Mouse (Mus musculus) lung, embryonic 16.5 days (tissue): Measurements from ENCODE around the gene Tgfb1i1. TPM values are rescaled to one million over a fixed set of nuclear protein-coding genes. Genes with fewer than 3 reads are reported as not detected.

Source experiments
- ATAC-seq: fragments of 200-750 bp; cut with Nextera tagmentation; 2 replicates; pipeline ENCODE4 v1.8.0; 2017; ENCODE audit warnings: low read depth, mild to moderate bottlenecking, moderate library complexity
- H3K27ac ChIP-seq: fragments of 300-500 bp; sonication (generic); 2 replicates; pipeline ENCODE4 v1.5.1; 2014; ENCODE audit warnings: mild to moderate bottlenecking, control low read depth, low read length
- H3K27me3 ChIP-seq: fragments of 300-500 bp; sonication (generic); 2 replicates; pipeline ENCODE4 v1.6.1; 2014; ENCODE audit warnings: low read depth, low read length, mixed read lengths; ENCODE audit not compliant: control insufficient read depth, insufficient read depth
- H3K36me3 ChIP-seq: fragments of 300-500 bp; sonication (generic); 2 replicates; pipeline ENCODE4 v1.6.1; 2014; ENCODE audit warnings: low read length; ENCODE audit not compliant: control insufficient read depth, insufficient read depth
- H3K4me1 ChIP-seq: fragments of 300-500 bp; sonication (generic); replicated peaks from 2 replicates; pipeline ENCODE4 v1.6.1; 2014; ENCODE audit warnings: low read length, mixed read lengths; ENCODE audit not compliant: control insufficient read depth, insufficient read depth
- H3K4me2 ChIP-seq: fragments of 300-500 bp; sonication (generic); 2 replicates; pipeline ENCODE4 v1.6.1; 2014; ENCODE audit warnings: low read depth, low read length, control low read depth
- H3K4me3 ChIP-seq: fragments of 300-500 bp; sonication (generic); 2 replicates; pipeline ENCODE4 v1.5.1; 2014; ENCODE audit warnings: mild to moderate bottlenecking, low read length, control low read depth
- H3K9ac ChIP-seq: fragments of 300-500 bp; sonication (generic); 2 replicates; pipeline ENCODE4 v1.6.1; 2014; ENCODE audit warnings: low read length, control low read depth
- H3K9me3 ChIP-seq: fragments of 300-500 bp; sonication (generic); 2 replicates; pipeline ENCODE4 v1.6.1; 2016; ENCODE audit warnings: low read length; ENCODE audit not compliant: control insufficient read depth
- WGBS: fragments of 180-500 bp; shearing (Covaris S2); extraction: QIAGEN DNeasy Blood & Tissue Kit; methylation state at CpG from one replicate; pipeline ENCODE4 v1.1.7; 2014; 5-methylcytosine and 5-hydroxymethylcytosine counted together
- polyA plus RNA-seq: library from polyadenylated mRNA; unstranded; fragments of >200 nt; fragmentation: Nextera tagmentation; extraction: Ambion mirVana; gene quantifications from 2 replicates; pipeline ENCODE4 v1.2.1, GENCODE M21; 2015

Tgfb1i1 gene
- polyA plus RNA-seq, 1 experiment from 2014 or later = 203 TPM

DNA sequence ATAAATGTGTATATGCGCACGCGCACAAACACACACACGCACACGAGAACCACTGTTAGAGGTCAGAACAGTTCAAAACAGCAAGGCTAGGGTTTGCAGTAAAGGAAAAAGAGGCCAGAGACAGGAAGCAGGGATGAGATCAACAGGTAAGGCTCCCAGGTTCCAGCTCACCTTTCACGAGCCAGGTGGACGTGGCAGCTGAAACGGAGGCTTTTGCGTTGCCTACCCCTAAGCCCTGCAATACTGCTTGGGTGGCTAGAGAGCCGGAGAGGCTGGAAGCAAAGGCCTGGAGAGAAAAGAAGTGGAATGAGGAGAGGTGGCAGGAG, 50.6 kb downstream of the Tgfb1i1 start:
- WGBS = 30% methylated on average over 10 of the region's 10 CpGs
- H3K27ac ChIP-seq = peak overlapping the region; percentile 94
- no peaks in the 10 kb centered on the region; the same call in 1 of the 2 replicates for H3K36me3 ChIP-seq
- H3K4me2 ChIP-seq = peak overlapping the region; percentile 89
- peak overlapping the region; percentile 99 for H3K9ac ChIP-seq
- no peaks in the 10 kb centered on the region for H3K9me3 ChIP-seq
- peak overlapping the region; percentile 100 for H3K4me3 ChIP-seq
- no peak; the same call in 1 of the 2 replicates for ATAC-seq
- no peaks in the 10 kb centered on the region for H3K27me3 ChIP-seq
- peaks cover 18% of the 10 kb centered on the region for H3K4me1 ChIP-seq

GRCm38 (mm10) chr7:128297617-128298480, 51.2 kb downstream of the Tgfb1i1 start, which contains the start of gene BC017158:
TSS of gene BC017158 (minus strand) at chr7:128298170.
- Histone ChIP-seq H3K4me3 (peak within 1 kb of the TSS; percentile 100), H3K9ac (peak within 1 kb of the TSS; percentile 99), H3K4me2 (peak within 1 kb of the TSS; percentile 89), H3K27ac (peak within 1 kb of the TSS; percentile 94), H3K4me1 (peaks cover 18% of the 10 kb centered on the region), H3K36me3 (no peaks in the 10 kb centered on the region), H3K27me3 (no peaks in the 10 kb centered on the region), H3K9me3 (no peaks in the 10 kb centered on the region)
- WGBS = under 1% methylated on average over 46 of the region's 47 CpGs
- ATAC-seq = peak; percentile 64

DNA sequence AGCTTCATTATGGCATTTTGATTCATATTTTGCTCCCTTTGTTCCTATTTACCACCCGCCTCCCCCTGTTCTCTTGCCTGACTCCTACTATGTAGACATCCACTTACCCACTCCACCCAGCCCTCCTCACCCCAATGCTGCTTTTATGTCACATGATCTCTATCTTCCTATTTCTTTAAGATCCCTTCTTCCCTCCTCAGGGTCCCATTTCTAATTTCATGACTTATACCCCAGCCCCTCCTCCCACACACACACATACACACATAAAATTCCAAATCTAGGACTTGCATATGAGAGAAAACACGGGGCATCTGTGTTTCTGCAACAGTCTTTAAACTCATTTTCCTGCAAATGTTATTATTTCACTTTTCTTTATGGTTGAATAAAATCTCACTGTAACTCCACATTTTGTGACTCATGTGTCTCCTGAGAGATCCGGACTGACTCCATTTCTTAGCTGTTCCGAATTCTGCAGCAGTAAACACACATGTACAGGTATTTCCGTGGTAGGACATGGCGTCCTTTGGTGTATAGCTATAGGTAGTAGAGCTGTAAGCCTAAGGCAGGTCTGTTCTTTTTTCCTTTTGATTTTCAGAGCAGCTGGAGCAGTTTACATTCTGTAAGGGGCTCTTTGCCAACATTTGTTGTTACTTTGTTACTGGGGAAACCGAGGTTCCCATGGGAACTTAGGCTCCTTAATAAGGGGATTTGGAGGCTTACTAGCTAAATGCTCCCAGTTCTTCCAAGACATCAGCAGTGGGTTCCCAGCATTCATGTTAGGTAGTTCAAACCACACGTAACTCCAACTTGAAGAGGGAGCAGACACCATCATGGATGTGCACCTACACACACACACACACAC, 52.1 kb downstream of the Tgfb1i1 start:
- Histone ChIP-seq H3K4me1 (peaks cover 18% of the 10 kb centered on the region), H3K4me3 (peak overlapping the region; percentile 100), H3K4me2 (peak overlapping the region; percentile 89), H3K9me3 (no peaks in the 10 kb centered on the region), H3K9ac (peak overlapping the region; percentile 99), H3K36me3 (no peaks in the 10 kb centered on the region), H3K27ac (peak overlapping the region; percentile 94; the same call in 1 of the 2 replicates), H3K27me3 (no peaks in the 10 kb centered on the region)
- no peak for ATAC-seq
- 68% methylated on average over 8 of the region's 8 CpGs for WGBS

DNA sequence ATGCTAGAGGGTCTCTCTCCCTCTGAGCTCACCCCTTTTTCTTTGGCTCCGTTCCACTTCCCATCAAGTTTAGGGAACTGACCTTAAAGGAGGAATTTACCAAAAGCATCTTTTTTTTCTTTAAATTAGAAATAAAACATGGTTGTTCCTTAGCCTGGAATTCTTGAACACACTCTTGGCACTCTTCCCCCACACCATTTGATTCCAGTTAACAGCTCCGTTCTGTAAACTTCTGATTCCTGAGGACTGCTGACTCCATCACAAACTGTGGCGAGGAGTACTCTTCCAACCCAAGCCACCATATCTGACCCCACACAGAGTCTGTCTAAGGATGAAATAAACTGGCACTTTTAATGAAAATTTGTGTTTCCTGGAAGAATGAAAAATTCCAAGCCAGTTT, 54.3 kb downstream of the Tgfb1i1 start:
- peak overlapping the region; percentile 41 for H3K27ac ChIP-seq
- H3K4me1 ChIP-seq = peaks cover 23% of the 10 kb centered on the region

DNA sequence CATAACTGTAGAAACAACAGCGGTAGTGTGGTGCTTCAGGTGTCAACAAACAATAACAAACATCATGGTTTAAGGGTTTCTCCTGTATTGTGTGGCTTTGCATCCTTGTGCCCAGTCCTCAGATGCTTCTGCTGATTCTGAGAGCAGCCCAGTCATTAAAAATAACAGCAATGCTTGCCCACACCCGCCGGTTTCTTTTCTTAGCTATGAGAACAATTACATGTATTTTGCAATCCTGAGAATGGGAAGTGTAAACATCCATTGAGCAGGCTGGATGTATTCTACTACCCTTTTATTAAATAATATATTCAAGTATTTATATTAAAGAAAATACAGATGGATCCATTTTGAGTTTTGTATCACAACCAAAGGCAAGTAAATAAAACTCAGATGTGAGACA, 55.5 kb downstream of the Tgfb1i1 start:
- no peaks in the 10 kb centered on the region for H3K9me3 ChIP-seq
- H3K9ac ChIP-seq = no peak overlapping the region
- H3K4me1 ChIP-seq = peaks cover 15% of the 10 kb centered on the region
- H3K27ac ChIP-seq = no peak overlapping the region
- no peaks in the 10 kb centered on the region for H3K27me3 ChIP-seq
- WGBS = 61% methylated on average over 3 of the region's 3 CpGs
- H3K4me3 ChIP-seq = no peak overlapping the region
- ATAC-seq = no peak
- H3K4me2 ChIP-seq = no peak overlapping the region
- no peaks in the 10 kb centered on the region for H3K36me3 ChIP-seq

More for the DNA sequence above, 54.3 kb downstream of the Tgfb1i1 start:
- no peak overlapping the region for H3K9ac ChIP-seq
- no peaks in the 10 kb centered on the region for H3K36me3 ChIP-seq
- H3K4me2 ChIP-seq = no peak overlapping the region
- H3K9me3 ChIP-seq = no peaks in the 10 kb centered on the region
- ATAC-seq = 0 out of 2 replicates have a peak, but pooled peaks have one; percentile 27
- WGBS = 50% methylated on average over 3 of the region's 3 CpGs
- H3K4me3 ChIP-seq = no peak overlapping the region
- no peaks in the 10 kb centered on the region for H3K27me3 ChIP-seq

GRCm38 (mm10) chr7:128304198-128304597, 57.6 kb downstream of the Tgfb1i1 start:
- Histone ChIP-seq H3K4me1 (peaks cover 9% of the 10 kb centered on the region), H3K9ac (no peak overlapping the region; the same call in 1 of the 2 replicates), H3K36me3 (no peaks in the 10 kb centered on the region), H3K27ac (peak overlapping the region; percentile 71), H3K9me3 (no peaks in the 10 kb centered on the region), H3K4me3 (no peak overlapping the region), H3K27me3 (no peaks in the 10 kb centered on the region), H3K4me2 (no peak overlapping the region)
- peak; percentile 56; the same call in 1 of the 2 replicates for ATAC-seq
- WGBS = 59% methylated on average over 6 of the region's 6 CpGs

DNA sequence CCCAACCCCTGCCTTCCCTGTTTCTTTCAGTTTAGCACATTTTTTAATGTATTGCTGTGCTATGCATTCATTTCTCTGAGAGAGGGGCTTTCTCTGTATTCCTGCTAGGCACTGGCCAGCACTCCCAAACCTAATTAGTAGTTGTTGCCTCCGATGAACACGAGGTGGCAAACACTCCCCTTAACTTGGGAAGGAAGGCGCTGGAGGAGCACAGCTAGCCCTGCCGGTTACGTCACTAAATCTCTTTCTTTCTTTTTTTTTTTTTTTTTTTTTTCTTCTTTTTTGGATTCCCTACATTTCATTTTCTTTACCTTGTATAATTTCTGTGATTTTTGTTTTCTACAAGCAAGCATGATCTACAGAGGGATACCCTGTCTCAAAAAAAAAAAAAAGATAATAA, 58.3 kb downstream of the Tgfb1i1 start:
- H3K4me2 ChIP-seq = 0 out of 2 replicates have a peak overlapping the region, but pooled peaks have one; percentile 7
- H3K9me3 ChIP-seq = no peaks in the 10 kb centered on the region
- peaks cover 13% of the 10 kb centered on the region for H3K4me1 ChIP-seq
- peak overlapping the region; percentile 71 for H3K27ac ChIP-seq
- ATAC-seq = peak; percentile 63; the same call in 1 of the 2 replicates
- WGBS = 3% methylated on average over 5 of the region's 5 CpGs
- peak overlapping the region; percentile 42; the same call in 1 of the 2 replicates for H3K9ac ChIP-seq
- no peaks in the 10 kb centered on the region for H3K27me3 ChIP-seq
- no peak overlapping the region for H3K4me3 ChIP-seq
- no peaks in the 10 kb centered on the region for H3K36me3 ChIP-seq
